Mouse (Mus musculus): ENCODE measurements around the gene Fgfr2. TPM values are rescaled to one million over a fixed set of nuclear protein-coding genes. Genes with fewer than 3 reads are reported as not detected.

Fgfr2 gene
- polyA plus RNA-seq, 1 experiment = 3.0 TPM

GRCm38 (mm10) chr7:130222633-130223354, 2900.4 kb downstream of the Fgfr2 start:
- H3K4me3 ChIP-seq (ENCODE audit: control insufficient read depth, low read depth, low read length) = no peak overlapping the region
- H3K36me3 ChIP-seq (ENCODE audit: control insufficient read depth, insufficient read depth, low read length) = no peaks in the 10 kb centered on the region
- H3K27me3 ChIP-seq (ENCODE audit: control insufficient read depth, insufficient read depth, low read length) = no peaks in the 10 kb centered on the region
- TF ChIP-seq POLR2A (IDR thresholded peaks at IDR 0.05; ENCODE audit: control insufficient read depth, low read depth, low read length) (no peak), CTCF (IDR thresholded peaks at IDR 0.05; ENCODE audit: control insufficient read depth, insufficient read depth, insufficient replicate concordance, low read depth, low read length) (no peak)
- H3K4me1 ChIP-seq (ENCODE audit: control insufficient read depth, insufficient read depth, low read length) = no peaks in the 10 kb centered on the region; the same call in 1 of the 2 replicates
- H3K27ac ChIP-seq (ENCODE audit: control insufficient read depth, insufficient read depth, low read depth, low read length) = 0 out of 2 replicates have a peak overlapping the region, but pooled peaks have one; percentile 40

DNA sequence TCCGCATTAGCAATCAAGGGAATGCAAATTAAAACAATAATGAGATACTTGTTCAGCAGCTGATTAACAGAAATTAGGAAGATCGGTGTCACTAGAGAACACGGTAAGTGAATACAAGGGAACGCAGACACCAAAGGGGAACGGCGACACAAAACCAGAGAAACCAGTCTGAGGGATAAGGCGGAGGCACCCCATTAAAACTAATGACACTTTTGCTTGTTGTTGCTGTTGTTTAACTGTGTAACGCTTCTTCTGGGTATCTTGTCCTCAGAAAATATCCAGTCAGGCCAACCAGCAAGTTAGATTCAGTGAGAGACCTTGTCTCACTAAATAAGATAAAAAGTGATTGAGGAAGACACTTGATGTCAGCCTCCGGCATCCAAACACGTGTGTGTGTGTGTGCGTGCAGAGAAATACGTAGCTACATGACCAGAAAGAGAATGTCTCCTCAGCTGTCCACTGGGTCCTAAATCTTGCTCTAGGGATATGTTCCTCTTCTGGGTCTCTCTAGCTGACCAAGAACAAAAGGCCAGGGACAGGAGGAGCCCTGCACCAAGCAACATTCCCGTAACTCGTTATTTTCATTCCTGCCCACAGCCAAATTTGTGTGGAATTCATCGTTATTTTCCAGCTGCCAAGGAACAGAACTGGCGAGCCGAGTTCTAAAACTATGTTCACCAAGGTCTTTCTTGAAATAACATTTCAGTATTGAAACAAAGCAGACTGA, 2901.3 kb downstream of the Fgfr2 start:
- peak overlapping the region; percentile 74 for H3K27ac ChIP-seq (ENCODE audit: control insufficient read depth, insufficient read depth, low read depth, low read length)
- H3K27me3 ChIP-seq (ENCODE audit: control insufficient read depth, insufficient read depth, low read length) = no peaks in the 10 kb centered on the region
- H3K36me3 ChIP-seq (ENCODE audit: control insufficient read depth, insufficient read depth, low read length) = no peaks in the 10 kb centered on the region
- no peaks in the 10 kb centered on the region; the same call in 1 of the 2 replicates for H3K4me1 ChIP-seq (ENCODE audit: control insufficient read depth, insufficient read depth, low read length)
- TF ChIP-seq CTCF (IDR thresholded peaks at IDR 0.05; ENCODE audit: control insufficient read depth, insufficient read depth, insufficient replicate concordance, low read depth, low read length) = no peak
- no peak for TF ChIP-seq POLR2A (IDR thresholded peaks at IDR 0.05; ENCODE audit: control insufficient read depth, low read depth, low read length)
- no peak overlapping the region for H3K4me3 ChIP-seq (ENCODE audit: control insufficient read depth, low read depth, low read length)

DNA sequence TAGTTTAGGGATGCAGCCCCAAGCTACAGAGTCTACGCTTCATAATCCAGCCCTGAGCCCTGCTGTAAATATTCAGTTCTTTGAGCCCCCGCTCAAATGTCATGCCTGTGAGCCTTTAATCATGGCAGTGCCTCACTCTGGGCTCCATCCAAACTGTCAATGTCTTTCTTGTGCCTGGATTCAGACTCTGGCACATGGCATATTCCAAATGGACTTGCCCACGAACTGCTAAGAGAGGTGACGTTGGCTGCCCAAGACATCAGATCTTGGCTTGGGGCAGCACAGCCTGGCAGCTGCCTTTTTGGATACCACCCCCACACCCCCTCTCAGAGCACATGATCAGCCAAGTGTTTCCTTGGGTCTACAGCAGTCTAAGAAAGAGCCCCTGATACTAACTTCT, 2902.5 kb downstream of the Fgfr2 start:
- no peaks in the 10 kb centered on the region for H3K36me3 ChIP-seq (ENCODE audit: control insufficient read depth, insufficient read depth, low read length)
- H3K4me3 ChIP-seq (ENCODE audit: control insufficient read depth, low read depth, low read length) = no peak overlapping the region
- H3K27ac ChIP-seq (ENCODE audit: control insufficient read depth, insufficient read depth, low read depth, low read length) = no peak overlapping the region
- TF ChIP-seq POLR2A (IDR thresholded peaks at IDR 0.05; ENCODE audit: control insufficient read depth, low read depth, low read length) (no peak), CTCF (IDR thresholded peaks at IDR 0.05; ENCODE audit: control insufficient read depth, insufficient read depth, insufficient replicate concordance, low read depth, low read length) (no peak)
- H3K4me1 ChIP-seq (ENCODE audit: control insufficient read depth, insufficient read depth, low read length) = no peaks in the 10 kb centered on the region; the same call in 1 of the 2 replicates
- no peaks in the 10 kb centered on the region for H3K27me3 ChIP-seq (ENCODE audit: control insufficient read depth, insufficient read depth, low read length)

DNA sequence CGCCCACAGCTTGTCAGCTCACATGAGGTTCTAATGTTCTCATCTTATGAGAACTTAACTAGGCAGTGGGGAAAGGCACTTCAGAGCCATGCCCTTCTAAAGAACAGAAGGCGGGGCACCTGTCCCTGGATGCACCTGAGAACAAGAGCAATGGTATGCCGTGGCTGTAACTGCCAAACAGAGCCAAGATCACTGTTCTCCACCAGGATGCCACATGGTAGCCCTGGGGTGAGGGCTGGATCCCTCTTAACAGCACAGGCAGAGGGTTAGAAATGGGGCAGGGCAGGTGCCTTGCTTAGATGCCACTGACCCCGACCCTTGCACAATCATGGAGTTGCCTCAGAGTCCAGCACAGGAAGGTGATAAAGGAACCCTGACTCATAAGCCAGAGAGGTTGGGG, 2903.3 kb downstream of the Fgfr2 start:
- Histone ChIP-seq H3K36me3 (ENCODE audit: control insufficient read depth, insufficient read depth, low read length) (no peaks in the 10 kb centered on the region), H3K4me1 (ENCODE audit: control insufficient read depth, insufficient read depth, low read length) (no peaks in the 10 kb centered on the region; the same call in 1 of the 2 replicates), H3K27ac (ENCODE audit: control insufficient read depth, insufficient read depth, low read depth, low read length) (no peak overlapping the region), H3K27me3 (ENCODE audit: control insufficient read depth, insufficient read depth, low read length) (no peaks in the 10 kb centered on the region), H3K4me3 (ENCODE audit: control insufficient read depth, low read depth, low read length) (no peak overlapping the region)
- no peak for TF ChIP-seq POLR2A (IDR thresholded peaks at IDR 0.05; ENCODE audit: control insufficient read depth, low read depth, low read length)
- no peak for TF ChIP-seq CTCF (IDR thresholded peaks at IDR 0.05; ENCODE audit: control insufficient read depth, insufficient read depth, insufficient replicate concordance, low read depth, low read length)

DNA sequence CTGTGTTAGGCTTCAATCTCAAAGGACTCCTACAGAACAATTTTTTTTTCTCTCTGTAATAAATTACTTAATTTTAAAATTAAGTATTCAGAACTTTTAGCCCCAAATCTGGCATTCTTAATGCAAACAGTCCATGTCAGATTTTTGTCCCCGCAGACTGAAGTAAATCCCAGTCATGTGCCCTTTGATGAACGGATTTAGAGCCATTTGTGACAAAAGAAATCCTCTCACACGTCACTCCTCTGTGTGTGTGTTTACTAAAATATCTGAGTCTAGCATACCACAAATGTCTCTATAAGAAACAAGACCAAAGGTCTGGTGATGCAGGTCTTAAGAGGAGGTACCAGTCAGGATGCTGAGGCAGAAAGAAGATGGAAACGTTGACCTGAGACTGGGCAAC, 2906.9 kb downstream of the Fgfr2 start:
- no peak for TF ChIP-seq CTCF (IDR thresholded peaks at IDR 0.05; ENCODE audit: control insufficient read depth, insufficient read depth, insufficient replicate concordance, low read depth, low read length)
- TF ChIP-seq POLR2A (IDR thresholded peaks at IDR 0.05; ENCODE audit: control insufficient read depth, low read depth, low read length) = no peak
- H3K4me3 ChIP-seq (ENCODE audit: control insufficient read depth, low read depth, low read length) = no peak overlapping the region
- H3K36me3 ChIP-seq (ENCODE audit: control insufficient read depth, insufficient read depth, low read length) = no peaks in the 10 kb centered on the region
- no peaks in the 10 kb centered on the region; the same call in none of the 2 replicates for H3K4me1 ChIP-seq (ENCODE audit: control insufficient read depth, insufficient read depth, low read length)
- no peak overlapping the region for H3K27ac ChIP-seq (ENCODE audit: control insufficient read depth, insufficient read depth, low read depth, low read length)
- H3K27me3 ChIP-seq (ENCODE audit: control insufficient read depth, insufficient read depth, low read length) = no peaks in the 10 kb centered on the region

GRCm38 (mm10) chr7:130215348-130216252, 2907.6 kb downstream of the Fgfr2 start:
- TF ChIP-seq CTCF (IDR thresholded peaks at IDR 0.05; ENCODE audit: control insufficient read depth, insufficient read depth, insufficient replicate concordance, low read depth, low read length) = no peak
- no peak for TF ChIP-seq POLR2A (IDR thresholded peaks at IDR 0.05; ENCODE audit: control insufficient read depth, low read depth, low read length)
- Histone ChIP-seq H3K27me3 (ENCODE audit: control insufficient read depth, insufficient read depth, low read length) (no peaks in the 10 kb centered on the region), H3K4me1 (ENCODE audit: control insufficient read depth, insufficient read depth, low read length) (no peaks in the 10 kb centered on the region; the same call in 1 of the 2 replicates), H3K36me3 (ENCODE audit: control insufficient read depth, insufficient read depth, low read length) (no peaks in the 10 kb centered on the region), H3K4me3 (ENCODE audit: control insufficient read depth, low read depth, low read length) (no peak overlapping the region), H3K27ac (ENCODE audit: control insufficient read depth, insufficient read depth, low read depth, low read length) (no peak overlapping the region)
